Mouse (Mus musculus): ENCODE data around the gene Snx29. TPM values are rescaled to one million over a fixed set of nuclear protein-coding genes. Genes with fewer than 3 reads are reported as not detected.
"Not testable (repeated sequence)": the region's sequence is repeated elsewhere in the genome, so short reads cannot be mapped to it uniquely, and the experiment has no call there.

The Snx29 gene
- total and polyA plus RNA-seq, 3 experiments = 6.5 to 19.4 (median 16.8) TPM

DNA sequence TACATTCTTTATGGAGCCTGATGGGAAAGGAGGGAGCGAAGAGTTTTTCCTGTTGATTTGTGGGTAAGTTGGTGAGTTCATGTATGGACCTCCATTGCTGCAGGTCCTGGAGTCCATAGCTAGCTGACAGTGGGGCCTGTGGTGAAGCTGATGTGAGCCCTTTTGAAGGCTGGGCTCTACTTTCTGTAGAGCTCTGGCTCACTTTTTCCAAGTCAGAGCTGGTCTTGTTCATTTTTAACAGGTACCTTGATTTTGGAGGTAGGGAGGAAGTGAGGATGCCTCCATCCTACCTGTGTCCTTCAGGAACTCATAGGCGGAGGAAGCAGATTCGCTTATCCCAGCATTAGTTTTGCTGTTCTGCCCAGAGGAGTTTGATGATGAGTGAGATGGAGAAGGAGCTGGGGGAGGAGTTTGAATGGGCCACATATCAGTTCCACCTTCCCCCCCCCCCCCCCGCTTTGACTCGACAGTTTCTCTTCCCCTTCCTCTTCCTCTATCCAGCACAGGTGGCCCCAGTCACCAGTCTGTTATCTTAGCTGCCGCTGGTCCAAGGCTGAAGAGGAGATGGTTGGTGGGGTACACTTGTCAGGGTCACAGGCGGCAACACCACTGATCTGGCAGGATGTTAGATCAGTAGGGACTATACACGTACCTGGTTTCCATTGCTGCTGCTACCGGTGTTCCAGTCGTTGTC lies 173.4 kb downstream of the Snx29 start:
- no peak for DNase-seq

DNA sequence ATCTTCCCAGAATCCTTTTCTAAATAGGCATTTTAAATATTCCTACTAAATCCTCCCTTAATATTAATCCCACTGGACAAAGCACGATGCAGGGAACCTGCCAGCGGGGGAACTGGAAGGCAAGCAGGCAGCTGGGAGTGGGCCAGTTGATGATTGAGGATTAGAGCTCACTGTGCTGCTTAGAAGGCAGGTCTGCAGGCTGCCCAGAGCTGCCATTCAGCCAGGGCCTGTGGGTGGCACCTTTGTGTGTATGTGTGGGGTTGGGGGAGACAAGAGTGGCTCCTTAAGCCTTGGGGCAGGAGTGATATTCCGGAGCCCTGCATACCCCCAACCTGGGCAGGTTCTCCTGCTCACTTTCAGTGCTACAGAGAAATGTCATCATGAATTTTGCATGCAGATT lies 174.0 kb downstream of the Snx29 start:
- DNase-seq = no peak

DNA sequence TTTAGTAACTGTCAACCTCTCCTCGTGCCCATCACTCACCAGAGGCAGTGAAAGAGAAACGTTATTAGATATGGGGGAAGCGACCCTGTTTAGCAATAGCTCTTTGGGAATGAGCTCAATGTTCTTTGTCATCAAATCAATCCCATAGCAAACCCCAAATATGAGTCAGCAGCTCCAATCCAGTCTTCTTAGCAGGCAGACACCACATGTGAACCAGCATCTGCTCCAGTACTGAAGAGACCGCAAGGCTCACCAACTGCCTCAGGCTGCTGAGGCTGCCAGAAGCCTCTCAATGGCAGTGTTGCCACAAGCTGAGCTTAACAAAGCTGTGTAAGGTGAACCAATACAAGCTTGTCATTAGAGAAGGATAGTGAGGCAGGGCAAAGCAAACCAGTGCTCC lies 177.4 kb downstream of the Snx29 start:
- no peak for DNase-seq

DNA sequence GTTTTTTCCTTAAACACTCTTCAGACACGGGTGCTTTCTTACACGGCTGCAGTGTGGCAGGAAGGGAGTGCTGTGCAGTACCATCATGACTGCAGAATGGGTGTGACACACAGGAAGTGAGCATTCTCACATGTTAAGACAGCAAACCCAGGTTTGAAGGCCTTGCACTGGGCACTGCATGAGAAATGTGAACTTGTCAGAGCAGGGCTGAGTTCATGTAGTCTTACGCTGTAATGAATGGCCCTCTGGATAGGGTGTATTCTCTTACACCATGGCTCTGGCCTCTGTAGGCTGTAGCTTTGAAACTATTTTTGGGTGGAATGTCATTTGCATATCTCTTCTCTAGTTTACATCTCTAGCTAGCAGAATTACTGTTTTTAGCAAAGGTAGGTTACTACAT lies 178.4 kb downstream of the Snx29 start:
- DNase-seq = no peak

DNA sequence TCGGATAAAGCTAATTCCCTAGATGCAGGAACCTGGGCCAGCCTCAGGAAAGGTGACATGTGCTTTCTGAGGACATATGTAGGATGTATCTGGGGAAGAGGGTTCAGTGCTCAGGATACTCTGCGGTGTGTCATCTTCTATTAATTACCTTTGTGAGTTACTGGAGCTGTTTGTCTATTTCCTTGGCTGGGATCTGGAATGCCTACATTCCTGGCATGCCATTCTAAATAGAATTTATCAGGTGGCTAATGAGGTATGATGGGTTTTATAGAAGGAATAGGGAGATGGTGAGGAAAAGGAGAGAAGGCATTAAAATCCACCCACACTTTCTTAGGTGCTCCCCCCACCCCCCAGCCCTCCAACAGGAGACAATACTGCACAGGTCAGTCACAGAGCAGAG lies 178.9 kb downstream of the Snx29 start:
- no peak for DNase-seq

DNA sequence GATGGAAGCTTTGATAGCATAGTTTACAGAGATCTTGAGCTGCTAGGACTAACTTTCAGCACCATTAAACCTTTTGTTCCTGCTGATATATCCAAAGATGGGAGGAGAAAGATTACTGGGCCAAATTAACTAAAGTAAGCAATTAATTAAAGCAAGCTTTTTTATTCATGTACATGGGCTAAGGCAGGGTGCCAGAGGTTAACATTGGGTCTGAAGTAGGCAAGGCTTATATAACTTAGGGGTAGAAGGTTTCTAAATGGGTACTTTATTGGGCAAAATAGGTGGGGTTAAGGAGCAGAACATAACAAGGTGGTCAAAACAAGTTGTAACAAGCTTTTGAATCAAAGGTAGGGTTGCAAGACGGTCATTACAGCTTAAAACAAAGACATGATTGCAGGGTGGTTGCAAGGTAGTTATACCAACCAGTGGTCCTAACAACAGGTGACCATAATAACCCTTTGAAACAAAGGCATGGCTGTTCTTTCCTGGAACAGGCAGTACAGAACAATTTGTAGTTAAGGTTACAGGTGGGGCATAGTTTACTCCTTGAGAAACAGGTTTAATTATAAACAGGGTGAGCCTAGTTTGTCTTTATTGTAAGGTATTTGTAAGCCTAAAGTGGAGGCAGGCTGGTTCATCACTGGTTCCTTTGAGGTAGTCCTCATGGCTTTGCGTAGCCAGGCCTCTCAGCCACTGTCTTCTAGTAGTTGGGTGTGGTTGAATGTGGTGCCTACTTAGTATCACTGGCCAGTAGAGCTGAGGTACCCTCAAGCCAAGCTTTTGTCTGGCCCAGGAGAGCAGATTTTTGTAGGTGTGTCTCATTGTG lies 182.2 kb downstream of the Snx29 start:
- DNase-seq = no peak

DNA sequence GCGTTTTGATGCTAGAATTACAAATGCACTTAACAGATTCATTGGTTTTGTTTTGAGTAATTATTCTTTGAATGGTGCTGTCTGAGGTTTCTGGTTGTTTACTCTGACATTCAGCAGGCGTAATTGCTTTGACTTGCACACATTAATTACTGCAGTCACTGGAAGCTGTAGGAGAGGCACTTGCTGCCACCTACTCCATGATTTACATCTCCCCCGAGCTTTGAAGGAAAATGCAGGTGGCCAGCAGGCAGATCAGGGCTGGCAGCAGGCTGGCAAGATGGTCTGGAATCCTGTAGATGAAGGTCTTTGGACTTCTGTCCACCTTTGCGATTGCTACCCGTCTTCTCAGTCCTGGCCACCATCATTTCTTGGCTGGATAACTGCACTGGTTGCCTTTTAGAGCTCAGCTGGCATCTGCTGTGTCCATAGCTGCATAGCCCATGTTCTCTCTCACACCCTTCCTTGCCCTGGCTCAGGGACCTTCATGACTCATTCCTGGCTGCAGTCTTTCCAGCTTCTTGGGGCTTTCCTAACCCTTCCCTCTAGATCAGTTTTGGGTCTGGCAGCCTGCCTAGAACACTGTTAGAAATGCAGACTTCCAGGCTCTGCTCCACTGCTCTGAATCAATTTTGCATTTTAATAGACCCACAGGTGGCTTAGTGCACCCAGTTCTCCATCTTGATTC lies 182.9 kb downstream of the Snx29 start:
- peak; percentile 86 for DNase-seq

DNA sequence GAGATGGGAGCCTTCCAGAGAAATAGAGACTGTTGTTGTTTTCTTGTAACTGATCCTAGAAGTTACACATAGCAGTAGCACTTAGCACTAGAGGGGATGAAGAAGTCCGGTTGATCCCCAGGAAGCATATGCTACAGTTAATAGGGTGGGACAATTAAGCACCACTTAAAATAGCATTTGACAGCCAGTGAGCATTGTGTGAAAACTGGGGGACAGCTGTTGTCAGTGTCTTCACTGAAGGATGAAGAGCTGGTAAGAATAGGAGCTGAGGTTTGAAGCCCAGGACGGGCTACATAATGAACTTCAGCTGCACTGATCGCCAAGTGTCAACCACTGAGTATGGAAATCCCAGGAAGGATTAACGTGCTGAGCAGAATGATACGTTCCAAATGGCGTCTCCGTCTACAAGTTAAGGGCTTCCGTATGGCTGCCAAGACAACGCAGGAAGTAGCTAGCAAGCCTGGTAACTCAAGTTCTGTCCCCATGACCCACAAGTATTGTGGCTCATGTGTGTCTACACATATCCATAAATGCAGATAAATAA lies 184.6 kb downstream of the Snx29 start:
- no peak for DNase-seq

DNA sequence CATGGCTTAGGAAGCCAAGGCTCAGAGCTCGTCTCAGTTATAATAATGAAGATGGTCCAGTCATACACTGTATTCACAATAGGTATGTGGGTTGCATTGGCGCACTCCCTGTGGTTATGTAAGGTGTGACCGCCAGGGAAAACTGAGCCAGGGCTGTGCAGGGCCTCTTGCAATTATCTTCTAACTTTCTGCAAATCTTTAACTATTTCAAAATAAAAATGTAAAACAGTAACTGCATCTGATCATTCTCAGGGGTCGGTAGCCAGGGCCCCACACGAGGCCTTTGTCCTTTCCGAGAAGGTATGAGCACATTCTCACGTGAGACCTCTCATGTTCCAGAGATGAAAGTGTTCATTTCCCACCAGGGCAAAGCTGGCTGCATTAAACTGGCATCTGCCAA lies 185.6 kb downstream of the Snx29 start:
- no peak for DNase-seq

DNA sequence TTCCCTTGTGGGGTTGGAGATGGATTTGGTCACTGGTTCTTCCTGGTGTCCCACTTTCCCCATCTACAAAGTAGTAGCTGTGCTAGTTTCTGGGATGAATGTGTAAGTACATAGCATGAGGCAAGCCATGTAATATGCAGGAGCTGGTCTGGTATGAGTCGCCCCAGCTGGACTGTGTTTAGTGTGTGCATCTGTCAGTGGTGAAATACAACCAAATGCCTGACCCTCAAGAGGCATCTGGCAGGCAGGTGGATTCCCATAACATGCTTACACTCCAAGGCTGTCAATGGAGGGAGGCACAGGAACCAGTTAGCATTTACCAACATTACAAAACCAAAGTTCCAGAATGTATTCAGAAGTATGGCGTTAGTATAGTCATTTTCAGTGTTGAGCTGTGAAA lies 187.7 kb downstream of the Snx29 start:
- DNase-seq = no peak

DNA sequence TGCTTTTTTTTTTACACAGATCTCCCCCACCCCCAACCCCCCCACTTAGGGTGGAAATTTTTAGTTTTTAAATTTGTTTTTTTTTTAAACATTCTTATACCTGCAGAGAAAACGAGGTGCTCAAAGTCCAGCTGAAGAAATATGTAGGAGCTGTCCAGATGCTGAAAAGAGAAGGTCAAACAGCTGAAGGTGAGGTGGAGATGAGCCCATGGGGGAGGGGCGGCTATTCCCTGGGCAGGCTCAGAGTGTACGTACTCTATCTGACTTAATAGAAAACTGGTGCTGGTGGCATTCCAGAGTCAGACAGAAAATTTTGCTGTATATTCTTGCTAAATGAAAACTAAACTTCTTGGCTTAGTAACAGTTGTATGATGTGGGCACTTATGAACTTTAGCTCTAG lies 188.1 kb downstream of the Snx29 start:
- no peak for DNase-seq

DNA sequence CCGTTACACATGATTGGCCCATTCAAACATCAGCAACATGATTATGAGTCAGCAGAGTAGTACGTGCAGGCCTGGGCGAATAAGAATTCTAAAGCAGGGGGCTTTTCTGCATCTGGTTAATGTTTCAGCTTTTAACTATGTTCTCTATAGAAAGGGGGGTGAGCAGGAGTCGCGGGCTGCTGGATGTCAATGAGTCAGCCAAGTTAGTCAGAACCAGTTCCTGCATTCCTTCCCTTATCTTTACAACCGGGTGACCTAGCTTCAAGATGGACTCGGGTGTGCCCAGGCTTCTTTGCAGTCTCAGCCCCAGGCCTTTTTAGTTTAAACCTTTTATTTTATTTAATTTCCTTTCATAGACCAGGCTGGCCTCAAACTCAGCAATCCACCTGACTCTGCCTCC lies 189.0 kb downstream of the Snx29 start:
- not testable (repeated sequence) for DNase-seq

DNA sequence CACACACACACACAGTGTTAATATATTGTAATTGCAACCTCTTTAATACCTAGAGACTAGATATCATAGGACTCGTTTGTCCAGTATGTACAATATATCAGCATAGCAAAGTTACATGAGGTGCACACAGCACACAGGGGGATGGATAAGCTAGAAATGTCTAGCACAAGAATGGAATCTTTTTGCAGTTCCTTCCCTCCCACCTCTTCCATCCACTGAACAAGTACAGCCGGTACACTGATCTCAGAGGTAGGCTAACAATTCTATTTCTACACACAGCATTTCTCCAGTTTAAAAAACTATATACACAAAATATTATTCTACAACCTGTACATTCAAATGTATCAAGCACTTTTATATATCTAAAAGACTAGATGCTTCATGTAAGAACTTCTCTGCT lies 194.0 kb downstream of the Snx29 start:
- no peak for DNase-seq

DNA sequence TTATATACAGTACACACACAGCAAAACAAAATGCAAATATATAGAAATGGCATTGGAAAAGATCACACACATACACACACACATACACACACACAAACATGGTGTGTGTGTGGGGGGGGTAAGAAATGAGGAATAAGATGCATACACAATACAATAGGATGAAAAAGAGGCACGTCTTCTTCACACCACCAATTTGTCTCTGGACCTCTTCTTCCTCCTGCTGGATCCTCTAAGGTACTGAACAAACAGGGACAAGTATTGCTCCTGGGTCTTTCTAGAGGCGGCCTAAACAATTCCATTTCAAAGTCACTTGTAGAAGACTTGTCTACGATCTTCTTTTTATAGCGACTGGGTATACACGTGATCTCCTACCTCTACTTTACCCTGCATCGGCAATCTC lies 194.7 kb downstream of the Snx29 start:
- no peak for DNase-seq

DNA sequence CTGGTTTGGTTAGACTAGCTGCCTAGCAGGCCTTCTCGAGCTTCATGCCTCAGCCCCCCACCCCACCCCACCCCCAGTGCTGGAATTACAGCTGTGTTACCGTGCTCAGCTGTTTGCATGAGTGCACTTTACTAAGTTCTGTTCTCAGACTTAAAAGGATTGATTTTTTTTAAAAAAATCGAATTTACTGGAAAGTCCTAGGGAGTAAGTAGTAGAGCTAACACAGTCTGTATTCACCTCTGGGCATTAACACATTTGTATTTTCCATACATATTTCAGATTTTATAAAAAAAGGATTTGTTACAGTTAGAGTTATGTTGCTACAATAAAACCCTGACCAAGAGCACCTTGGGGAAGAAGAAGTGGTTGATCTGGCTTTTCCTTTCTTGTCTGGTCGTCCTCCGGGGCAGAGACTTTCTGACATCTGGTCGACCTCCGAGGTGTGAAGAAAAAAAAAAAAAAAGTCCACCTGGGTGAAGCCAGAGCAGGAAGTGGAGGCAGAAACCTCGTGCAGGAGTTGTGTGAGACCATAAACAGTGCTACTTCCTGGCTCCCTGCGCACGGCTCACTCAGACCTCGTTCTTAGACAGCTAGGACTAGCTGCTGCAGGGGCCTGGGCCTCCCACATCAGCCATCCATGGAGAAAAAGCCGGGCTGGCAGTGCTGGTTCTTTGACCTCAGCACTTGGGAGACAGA lies 196.2 kb downstream of the Snx29 start:
- DNase-seq = no peak

DNA sequence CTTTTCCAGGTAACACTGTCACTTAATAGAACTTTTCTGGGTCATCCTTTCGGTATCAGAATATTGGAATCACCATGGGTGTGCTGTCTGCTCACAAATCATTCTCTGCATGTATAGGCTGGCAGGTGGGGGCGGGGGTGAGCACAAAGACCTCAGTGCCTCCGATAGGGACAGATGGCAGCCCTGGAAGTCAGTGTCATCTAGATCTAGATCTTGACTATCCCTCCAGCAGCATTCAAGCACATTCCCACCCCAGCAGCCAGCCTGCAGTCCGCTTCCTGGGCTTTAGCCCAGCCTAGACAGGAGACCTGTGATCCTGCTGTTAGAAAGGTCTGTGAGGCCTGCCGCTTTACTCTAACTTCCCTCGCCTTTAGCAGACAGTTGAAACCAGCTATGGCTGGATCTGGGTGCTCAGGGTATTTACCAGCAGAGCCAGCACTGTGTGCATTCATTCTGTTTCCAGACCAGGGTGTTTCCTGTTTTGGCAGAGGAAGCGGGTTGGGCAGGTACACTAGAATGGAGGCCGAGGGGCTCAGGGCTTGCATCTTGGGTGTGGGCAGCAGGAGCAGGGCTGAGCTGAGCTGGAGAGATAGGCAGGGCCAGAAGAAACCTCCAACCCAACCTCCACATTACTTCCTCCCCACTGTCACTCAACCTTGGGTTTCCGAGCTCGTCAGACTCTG lies 203.5 kb downstream of the Snx29 start:
- no peak for DNase-seq

DNA sequence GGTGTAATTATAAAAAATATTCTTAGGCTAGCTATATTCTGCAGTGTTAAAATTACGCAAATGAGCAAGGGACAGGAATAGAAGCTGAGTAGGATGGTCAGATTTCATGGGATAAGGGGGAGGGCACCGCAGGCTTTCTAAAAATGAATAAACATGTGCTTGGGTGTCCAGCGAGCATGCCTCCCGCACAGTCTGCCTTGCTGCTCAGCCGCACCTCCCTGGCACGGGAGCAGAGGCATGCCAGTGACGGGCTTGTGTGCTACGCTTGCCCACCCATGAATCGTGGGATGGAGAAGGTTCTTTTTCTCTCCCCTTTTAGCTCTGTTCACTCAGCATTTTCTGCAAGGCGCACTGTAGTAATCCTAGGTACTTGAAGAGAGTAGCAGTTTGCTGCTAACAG lies 204.3 kb downstream of the Snx29 start:
- no peak for DNase-seq

DNA sequence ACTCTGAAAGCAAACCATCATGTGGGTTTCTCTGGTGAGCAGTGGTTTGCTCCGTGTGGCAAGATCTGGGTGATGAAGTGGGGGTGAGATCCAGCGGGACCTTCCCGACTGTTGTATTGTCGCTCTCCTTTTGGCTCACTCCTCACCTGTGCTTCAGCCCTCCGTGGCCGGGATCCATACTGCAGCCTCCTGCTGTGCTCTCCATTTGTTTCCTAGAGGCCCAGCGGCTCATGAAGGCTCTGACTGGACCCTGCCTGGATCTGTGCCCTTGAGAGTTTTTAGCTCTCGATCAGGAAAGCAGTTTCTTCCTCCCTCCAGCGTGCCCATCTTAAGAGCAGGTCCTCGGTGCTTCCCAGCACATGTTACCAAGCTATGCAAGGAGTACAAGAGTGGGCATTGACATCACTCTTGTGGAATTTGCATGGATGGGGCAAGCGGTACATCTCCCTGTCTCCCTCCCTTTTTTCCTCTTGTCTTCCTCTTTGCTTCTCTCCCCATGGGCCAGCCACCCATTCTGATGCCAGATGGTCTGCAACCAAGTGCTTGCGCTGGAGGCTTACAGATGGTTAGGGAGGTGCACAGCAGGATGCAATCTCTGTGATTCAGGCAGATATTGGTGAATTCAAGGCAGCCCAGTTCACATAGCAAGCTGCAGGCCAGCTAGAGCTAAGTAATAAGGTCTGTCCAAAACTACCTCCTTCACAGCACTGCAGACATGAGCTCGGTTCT lies 207.9 kb downstream of the Snx29 start:
- no peak for DNase-seq

DNA sequence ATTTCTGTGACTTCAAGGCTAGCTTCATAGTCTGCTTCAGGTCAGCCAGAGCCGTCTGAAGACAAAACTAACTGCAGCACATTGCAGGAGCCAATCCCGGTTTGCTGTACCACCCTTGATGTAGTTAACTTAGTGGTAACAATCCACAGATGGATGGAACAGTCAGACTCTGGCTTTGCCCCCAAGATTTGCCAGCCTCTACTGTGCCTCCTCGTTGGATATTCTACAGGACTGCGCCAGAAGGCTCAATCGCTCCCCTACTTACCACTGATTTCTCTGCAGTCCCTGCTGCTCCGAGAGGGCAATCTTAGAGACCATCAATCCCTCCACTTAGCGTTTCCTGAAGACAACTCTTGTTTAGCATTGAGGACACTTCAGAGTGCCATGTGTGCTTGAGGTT lies 208.7 kb downstream of the Snx29 start:
- DNase-seq = no peak

DNA sequence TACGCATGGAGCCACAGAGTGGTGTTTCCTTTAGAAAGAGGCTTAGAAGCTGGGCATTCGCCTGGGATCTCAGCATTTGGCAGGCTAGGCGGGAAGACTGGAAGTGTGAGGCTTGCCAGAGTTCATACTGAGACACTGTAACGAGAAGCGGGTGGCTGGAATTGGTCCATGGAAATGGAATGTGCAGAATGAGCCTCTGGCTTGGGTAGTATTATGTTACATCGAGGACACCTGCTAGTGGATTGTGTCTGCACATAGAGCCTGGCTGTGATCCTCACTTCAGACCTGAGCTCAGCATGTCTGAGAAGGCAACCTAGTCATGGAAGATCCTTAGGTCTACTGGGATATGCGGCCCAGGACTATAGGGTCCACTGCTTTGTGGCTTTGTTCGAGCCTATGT lies 209.9 kb downstream of the Snx29 start:
- peak; percentile 15 for DNase-seq

DNA sequence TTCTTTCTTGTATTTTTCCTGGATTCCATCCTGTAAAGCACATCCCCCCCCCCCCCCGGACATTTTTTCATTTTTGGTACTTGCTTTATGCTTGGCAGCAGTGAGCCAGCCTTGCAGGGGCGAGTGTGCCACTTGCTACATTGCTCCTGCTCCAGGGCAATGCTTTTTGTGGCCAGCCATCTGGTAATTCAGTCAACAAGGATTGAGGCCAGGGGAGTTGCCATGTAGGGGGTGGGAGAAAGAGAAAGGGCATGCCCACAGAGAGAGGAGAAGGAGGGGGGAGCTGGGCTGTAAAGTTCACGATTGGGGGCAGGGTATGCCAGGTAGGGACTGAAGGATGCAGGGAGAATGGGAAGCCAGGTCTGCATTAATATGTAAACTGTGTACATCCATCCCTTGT lies 210.7 kb downstream of the Snx29 start:
- no peak for DNase-seq

Measured in adrenal gland, adult 2 months (tissue).